In the genomic region with DNA sequence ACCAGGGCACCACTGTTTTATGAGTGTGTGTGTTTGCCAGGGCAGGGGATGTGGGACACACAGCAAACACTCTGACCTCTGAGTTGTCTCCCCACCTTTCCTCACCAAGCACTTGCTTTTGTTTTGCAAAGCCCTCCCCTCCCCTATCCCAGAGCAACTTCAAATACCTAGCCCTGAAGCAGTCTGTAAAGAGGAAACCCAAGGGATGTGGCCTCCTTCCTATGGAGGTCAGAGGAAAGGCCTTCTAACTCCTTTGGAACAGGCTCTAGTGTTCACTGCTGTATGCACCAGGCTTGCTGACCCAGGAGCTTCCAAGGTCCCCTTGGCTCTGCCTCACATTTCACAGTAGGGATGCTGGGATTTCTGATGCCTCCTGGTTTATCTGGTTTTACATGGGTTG, we compare ENCODE assay signal across 23 mouse cellular contexts. TPM values are rescaled to one million over a fixed set of nuclear protein-coding genes. Genes with fewer than 3 reads are reported as not detected.
DNase-seq lines count a peak whose midpoint lies in the region; ATAC-seq and TF ChIP-seq lines count a peak whose summit lies in the region.
"Had no signal": no experiment of that assay in that cellular context is flagged by ENCODE, and none has a peak within 500 bp of the region (broad histone marks: within the 10 kb centered on the region; RNA-seq: fewer than 3 reads in every experiment).

No protein-coding gene starts in this region.

- H3K36me3 ChIP-seq in forebrain, embryonic 10.5 days (replicated peaks), result no peaks in the 10 kb centered on the region
- no peaks in the 10 kb centered on the region for H3K36me3 ChIP-seq in forebrain, embryonic 16.5 days (ENCODE audit: control insufficient read depth, insufficient read depth)
- no peaks in the 10 kb centered on the region for H3K36me3 ChIP-seq in kidney, adult 2 months (ENCODE audit: control insufficient read depth, insufficient read depth, low read length)
- no peaks in the 10 kb centered on the region for H3K36me3 ChIP-seq in kidney, embryonic 15.5 days
- no peaks in the 10 kb centered on the region for H3K36me3 ChIP-seq in forebrain, embryonic 15.5 days
- H3K36me3 ChIP-seq in limb, embryonic 10.5 days, result no peaks in the 10 kb centered on the region
- H3K36me3 ChIP-seq: embryonic facial prominence, embryonic 15.5 days; heart, embryonic 12.5 days; hindbrain, embryonic 10.5 days; hindbrain, embryonic 15.5 days had no signal

- H3K9me3 ChIP-seq in forebrain, embryonic 10.5 days, result no peaks in the 10 kb centered on the region
- H3K9me3 ChIP-seq in forebrain, embryonic 16.5 days (ENCODE audit: control insufficient read depth, low read length), result no peaks in the 10 kb centered on the region
- no peaks in the 10 kb centered on the region for H3K9me3 ChIP-seq in kidney, embryonic 15.5 days (replicated peaks)
- no peaks in the 10 kb centered on the region for H3K9me3 ChIP-seq in forebrain, embryonic 15.5 days
- H3K9me3 ChIP-seq in limb, embryonic 10.5 days (replicated peaks), result no peaks in the 10 kb centered on the region
- H3K9me3 ChIP-seq: embryonic facial prominence, embryonic 15.5 days; heart, embryonic 12.5 days; hindbrain, embryonic 10.5 days; hindbrain, embryonic 15.5 days had no signal

- no peak overlapping the region for H3K9ac ChIP-seq in forebrain, embryonic 16.5 days (replicated peaks; ENCODE audit: low read depth, low read length)
- H3K9ac ChIP-seq in kidney, embryonic 15.5 days, result no peak overlapping the region
- H3K9ac ChIP-seq in forebrain, embryonic 15.5 days (replicated peaks), result no peak overlapping the region
- H3K9ac ChIP-seq: embryonic facial prominence, embryonic 15.5 days; heart, embryonic 12.5 days; hindbrain, embryonic 15.5 days had no signal

- H3K4me3 ChIP-seq in forebrain, embryonic 10.5 days, result no peak overlapping the region
- H3K4me3 ChIP-seq in forebrain, embryonic 16.5 days (replicated peaks; ENCODE audit: low read length), result no peak overlapping the region
- no peak overlapping the region for H3K4me3 ChIP-seq in kidney, adult 2 months (ENCODE audit: insufficient read depth, low read depth, low read length)
- no peak overlapping the region for H3K4me3 ChIP-seq in kidney, embryonic 15.5 days (replicated peaks)
- H3K4me3 ChIP-seq in forebrain, embryonic 15.5 days, result no peak overlapping the region
- H3K4me3 ChIP-seq in limb, embryonic 10.5 days, result no peak overlapping the region
- H3K4me3 ChIP-seq: embryonic facial prominence, embryonic 15.5 days; erythroblast, embryonic 14.5 days; heart, adult 2 months; heart, embryonic 12.5 days; hindbrain, embryonic 10.5 days; hindbrain, embryonic 15.5 days had no signal

- ATAC-seq in forebrain, embryonic 16.5 days, result no peak
- ATAC-seq in kidney, embryonic 15.5 days (replicated peaks; ENCODE audit: low FRiP score), result no peak
- no peak for ATAC-seq in forebrain, embryonic 15.5 days (replicated peaks)
- ATAC-seq in erythroid progenitor cell, adult 5-6 weeks (replicated peaks; ENCODE audit: low FRiP score, poor library complexity, severe bottlenecking), result no peak
- ATAC-seq: CD4-positive, CD25-positive, alpha-beta regulatory T cell, adult 4 months; inflammation-experienced regulatory T-cells, adult 6 months; intestine, postnatal 0 days had no signal

- peak overlapping the region; percentile 80 for H3K27ac ChIP-seq in forebrain, embryonic 10.5 days
- no peak overlapping the region for H3K27ac ChIP-seq in forebrain, embryonic 16.5 days (ENCODE audit: low read length)
- peak overlapping the region; percentile 45 for H3K27ac ChIP-seq in kidney, adult 2 months (ENCODE audit: insufficient read depth, low read depth, low read length)
- H3K27ac ChIP-seq in kidney, embryonic 15.5 days, result no peak overlapping the region
- H3K27ac ChIP-seq in forebrain, embryonic 15.5 days (replicated peaks), result peak overlapping the region; percentile 13; the same call in 1 of the 2 replicates
- no peak overlapping the region; the same call in 1 of the 2 replicates for H3K27ac ChIP-seq in limb, embryonic 10.5 days
- H3K27ac ChIP-seq: embryonic facial prominence, embryonic 15.5 days; heart, adult 2 months; hindbrain, embryonic 10.5 days; hindbrain, embryonic 15.5 days had no signal

- DNase-seq in forebrain, embryonic 10.5 days (ENCODE audit: extremely low spot score, low spot score), result no peak
- DNase-seq in kidney, adult 2 months, result no peak
- peak; percentile 40 for DNase-seq in ZHBTc4 (ENCODE audit: low read depth, low spot score)
- DNase-seq in limb, embryonic 10.5 days (ENCODE audit: low spot score), result no peak
- DNase-seq: adrenal gland, postnatal 10 days; B cell, adult 2 months; cerebellum, adult 11 months; cerebellum, adult 8-10 months; embryo, embryonic 11 days; gastrocnemius, postnatal 10 days; heart, adult 2 months had no signal

- H3K27me3 ChIP-seq in forebrain, embryonic 10.5 days (ENCODE audit: poor library complexity, severe bottlenecking), result no peaks in the 10 kb centered on the region
- no peaks in the 10 kb centered on the region for H3K27me3 ChIP-seq in forebrain, embryonic 16.5 days (replicated peaks; ENCODE audit: control insufficient read depth, insufficient read depth, low read length)
- H3K27me3 ChIP-seq in kidney, adult 2 months (replicated peaks; ENCODE audit: control insufficient read depth, insufficient read depth, low read length), result no peaks in the 10 kb centered on the region
- no peaks in the 10 kb centered on the region for H3K27me3 ChIP-seq in kidney, embryonic 15.5 days
- no peaks in the 10 kb centered on the region for H3K27me3 ChIP-seq in forebrain, embryonic 15.5 days
- no peaks in the 10 kb centered on the region for H3K27me3 ChIP-seq in limb, embryonic 10.5 days (ENCODE audit: low read depth, poor library complexity, severe bottlenecking)
- H3K27me3 ChIP-seq: embryonic facial prominence, embryonic 15.5 days; heart, embryonic 12.5 days; hindbrain, embryonic 15.5 days had no signal

- no peak for TF ChIP-seq POLR2A in kidney, adult 2 months (IDR thresholded peaks at IDR 0.05; ENCODE audit: low read depth, low read length)

- no peak for TF ChIP-seq CTCF in kidney, adult 2 months (conservative IDR thresholded peaks at IDR 0.05; ENCODE audit: insufficient read depth, insufficient read length, low read depth, low read length)

- peaks cover 62% of the 10 kb centered on the region for H3K4me1 ChIP-seq in forebrain, embryonic 10.5 days
- peaks cover 27% of the 10 kb centered on the region for H3K4me1 ChIP-seq in forebrain, embryonic 16.5 days (replicated peaks; ENCODE audit: control insufficient read depth, insufficient read depth, low read length)
- H3K4me1 ChIP-seq in kidney, adult 2 months (ENCODE audit: control insufficient read depth, insufficient read depth, low read length), result peaks cover 11% of the 10 kb centered on the region; the same call in 1 of the 2 replicates
- H3K4me1 ChIP-seq in kidney, embryonic 15.5 days, result peaks cover 26% of the 10 kb centered on the region
- peaks cover 45% of the 10 kb centered on the region for H3K4me1 ChIP-seq in forebrain, embryonic 15.5 days
- peaks cover 22% of the 10 kb centered on the region for H3K4me1 ChIP-seq in limb, embryonic 10.5 days

- no peak overlapping the region for H3K4me2 ChIP-seq in forebrain, embryonic 16.5 days (ENCODE audit: low read length)
- H3K4me2 ChIP-seq in kidney, embryonic 15.5 days, result no peak overlapping the region
- no peak overlapping the region for H3K4me2 ChIP-seq in forebrain, embryonic 15.5 days (replicated peaks)
- H3K4me2 ChIP-seq: embryonic facial prominence, embryonic 15.5 days; heart, embryonic 12.5 days; hindbrain, embryonic 15.5 days had no signal

RNA-seq across cellular contexts. Expression of gene Xylt1, which starts 39.5 kb away (rescaled TPM):
- polyA plus RNA-seq in forebrain, embryonic 10.5 days (2016; fragmentation: Nextera tagmentation; extraction: Ambion mirVana), result 1.7 and 2.3 TPM in 2 replicates
- 2.4 and 2.6 TPM in 2 replicates for polyA plus RNA-seq in forebrain, embryonic 16.5 days (2015; fragmentation: Nextera tagmentation; extraction: Ambion mirVana)
- 5.9 and 6.1 TPM in 2 replicates for polyA plus RNA-seq in kidney, adult 2 months (2012; rRNA removed)
- polyA plus RNA-seq in kidney, embryonic 15.5 days (2015; fragmentation: Nextera tagmentation; extraction: Ambion mirVana), result 2.1 and 2.3 TPM in 2 replicates
- 2.0 and 2.5 TPM in 2 replicates for polyA plus RNA-seq in forebrain, embryonic 15.5 days (2015; fragmentation: Nextera tagmentation; extraction: Ambion mirVana)
- 0.91 and 0.95 TPM in 2 replicates for polyA plus RNA-seq in limb, embryonic 10.5 days (2016; fragmentation: Nextera tagmentation; extraction: Ambion mirVana)
- 4.0 and 5.4 TPM in 2 replicates for total RNA-seq in erythroid progenitor cell, adult 5-6 weeks (2015; ENCODE audit: low replicate concordance)
- 1.7 and 2.4 TPM in 2 replicates for total RNA-seq in erythroid progenitor cell, adult 5-6 weeks (2017; ENCODE audit: low replicate concordance)

Comparison
In these comparisons a context has a peak if more than half of its experiments do, and no peak if none do; other contexts are left out.
1. H3K27ac ChIP-seq: peak in forebrain, embryonic 10.5 days (single experiment), kidney, adult 2 months (single experiment) and forebrain, embryonic 15.5 days (single experiment); none in forebrain, embryonic 16.5 days (single experiment), kidney, embryonic 15.5 days (single experiment) and limb, embryonic 10.5 days (single experiment).